Comparison of ENCODE assay signal across 12 mouse cellular contexts in the genomic region with DNA sequence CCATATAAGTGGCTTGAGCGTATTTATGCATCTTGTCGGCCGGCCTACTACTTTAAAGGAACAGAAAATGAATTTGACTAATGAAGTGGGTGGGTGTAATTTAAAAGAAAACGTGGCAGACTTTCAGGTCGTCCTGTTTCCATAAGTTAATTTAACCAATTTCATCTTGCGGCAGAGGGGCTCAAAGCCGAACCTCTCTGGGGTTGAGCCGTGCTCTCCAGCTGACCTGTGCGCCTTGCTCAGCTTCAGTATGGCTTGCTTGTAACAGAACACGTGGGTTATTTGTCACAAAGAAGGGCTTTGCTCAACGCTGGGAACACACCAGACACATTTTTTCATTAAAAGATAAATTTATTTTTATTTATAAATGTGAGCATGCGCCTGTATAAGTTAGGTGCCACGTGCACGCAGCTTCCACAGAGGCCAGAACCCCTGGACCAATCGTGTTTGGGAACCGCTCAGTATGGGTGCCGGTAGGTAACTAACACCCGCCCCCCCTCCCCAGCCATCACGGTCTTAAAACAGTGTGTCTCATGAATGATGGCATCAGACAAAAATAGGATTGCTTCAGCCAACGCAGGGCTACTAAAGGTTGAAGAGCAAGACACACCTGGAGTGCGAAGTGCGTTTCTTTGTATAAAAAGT.
DNase-seq lines count a peak whose midpoint lies in the region; ATAC-seq and TF ChIP-seq lines count a peak whose summit lies in the region.
"Had no signal": no experiment of that assay in that cellular context is flagged by ENCODE, and none has a peak within 500 bp of the region (broad histone marks: within the 10 kb centered on the region; RNA-seq: fewer than 3 reads in every experiment).

No protein-coding gene starts in this region.

- no peak for TF ChIP-seq POLR2A in cerebellum, adult 2 months (IDR thresholded peaks at IDR 0.05; ENCODE audit: borderline replicate concordance, insufficient read depth, low read length)

- peaks cover 9% of the 10 kb centered on the region; the same call in 1 of the 2 replicates for H3K4me1 ChIP-seq in hindbrain, embryonic 12.5 days
- no peaks in the 10 kb centered on the region for H3K4me1 ChIP-seq in hindbrain, embryonic 11.5 days (replicated peaks; ENCODE audit: control insufficient read depth, insufficient read depth, low read length)
- no peaks in the 10 kb centered on the region; the same call in 1 of the 2 replicates for H3K4me1 ChIP-seq in forebrain, embryonic 11.5 days (replicated peaks; ENCODE audit: control insufficient read depth, insufficient read depth, low read length)
- H3K4me1 ChIP-seq in midbrain, embryonic 10.5 days, result peaks cover 17% of the 10 kb centered on the region
- H3K4me1 ChIP-seq in cerebellum, adult 2 months (ENCODE audit: control insufficient read depth, insufficient read depth, low read length), result no peaks in the 10 kb centered on the region
- H3K4me1 ChIP-seq: megakaryocyte, embryonic 14.5 days had no signal

- H3K27ac ChIP-seq in hindbrain, embryonic 12.5 days, result no peak overlapping the region
- no peak overlapping the region for H3K27ac ChIP-seq in hindbrain, embryonic 11.5 days (ENCODE audit: low read depth, low read length)
- H3K27ac ChIP-seq in forebrain, embryonic 11.5 days (ENCODE audit: low read depth, low read length), result no peak overlapping the region
- no peak overlapping the region for H3K27ac ChIP-seq in midbrain, embryonic 10.5 days (replicated peaks)
- H3K27ac ChIP-seq in cerebellum, adult 2 months (ENCODE audit: insufficient read depth, low read length), result no peak overlapping the region
- H3K27ac ChIP-seq: limb, embryonic 10.5 days; neural tube, embryonic 12.5 days had no signal

- H3K9me3 ChIP-seq in hindbrain, embryonic 12.5 days (replicated peaks), result no peaks in the 10 kb centered on the region
- no peaks in the 10 kb centered on the region for H3K9me3 ChIP-seq in hindbrain, embryonic 11.5 days (ENCODE audit: control insufficient read depth, low read length)
- H3K9me3 ChIP-seq in forebrain, embryonic 11.5 days (ENCODE audit: control insufficient read depth, low read length), result no peaks in the 10 kb centered on the region
- no peaks in the 10 kb centered on the region for H3K9me3 ChIP-seq in midbrain, embryonic 10.5 days (replicated peaks)
- H3K9me3 ChIP-seq: limb, embryonic 10.5 days; neural tube, embryonic 12.5 days had no signal

- H3K27me3 ChIP-seq in hindbrain, embryonic 12.5 days, result no peaks in the 10 kb centered on the region
- H3K27me3 ChIP-seq in hindbrain, embryonic 11.5 days (ENCODE audit: control insufficient read depth, insufficient read depth, low read length), result no peaks in the 10 kb centered on the region
- H3K27me3 ChIP-seq in forebrain, embryonic 11.5 days (ENCODE audit: control insufficient read depth, insufficient read depth, low read length), result no peaks in the 10 kb centered on the region; the same call in 1 of the 2 replicates
- peaks cover 56% of the 10 kb centered on the region for H3K27me3 ChIP-seq in midbrain, embryonic 10.5 days (ENCODE audit: low read depth, poor library complexity, severe bottlenecking)
- no peaks in the 10 kb centered on the region for H3K27me3 ChIP-seq in cerebellum, adult 2 months (ENCODE audit: control insufficient read depth, insufficient read depth, low read length)
- H3K27me3 ChIP-seq: megakaryocyte, embryonic 14.5 days; neural tube, embryonic 12.5 days had no signal

- peak overlapping the region; percentile 33; the same call in 1 of the 2 replicates for H3K4me2 ChIP-seq in hindbrain, embryonic 12.5 days (replicated peaks)
- no peak overlapping the region for H3K4me2 ChIP-seq in hindbrain, embryonic 11.5 days (replicated peaks; ENCODE audit: low read depth, low read length)
- peak overlapping the region; percentile 43 for H3K4me2 ChIP-seq in forebrain, embryonic 11.5 days (ENCODE audit: low read depth, low read length, severe bottlenecking)

- no peak for DNase-seq in hindbrain, embryonic 11.5 days (ENCODE audit: low spot score)
- DNase-seq in brain, adult 2 months (ENCODE audit: low read depth, low spot score), result peak; percentile 2
- DNase-seq in forebrain, embryonic 11.5 days (ENCODE audit: low spot score), result no peak
- DNase-seq in midbrain, embryonic 10.5 days (ENCODE audit: low spot score), result no peak
- DNase-seq in cerebellum, adult 2 months, result no peak
- no peak for DNase-seq in gastrocnemius, postnatal 10 days
- DNase-seq: kidney, postnatal 10 days; lung, embryonic 14.5 days had no signal

- no peak overlapping the region for H3K9ac ChIP-seq in hindbrain, embryonic 12.5 days
- H3K9ac ChIP-seq in hindbrain, embryonic 11.5 days (ENCODE audit: low read depth, low read length), result no peak overlapping the region
- no peak overlapping the region for H3K9ac ChIP-seq in forebrain, embryonic 11.5 days (ENCODE audit: low read length)
- H3K9ac ChIP-seq: lung, embryonic 14.5 days; neural tube, embryonic 12.5 days had no signal

- no peaks in the 10 kb centered on the region for H3K36me3 ChIP-seq in hindbrain, embryonic 12.5 days
- H3K36me3 ChIP-seq in hindbrain, embryonic 11.5 days (ENCODE audit: control insufficient read depth, insufficient read depth, low read length), result no peaks in the 10 kb centered on the region
- H3K36me3 ChIP-seq in forebrain, embryonic 11.5 days (ENCODE audit: control insufficient read depth, insufficient read depth, low read length), result no peaks in the 10 kb centered on the region
- no peaks in the 10 kb centered on the region for H3K36me3 ChIP-seq in midbrain, embryonic 10.5 days
- H3K36me3 ChIP-seq: limb, embryonic 10.5 days; neural tube, embryonic 12.5 days had no signal

- no peak for ATAC-seq in hindbrain, embryonic 12.5 days (ENCODE audit: low FRiP score)
- ATAC-seq in hindbrain, embryonic 11.5 days (ENCODE audit: low FRiP score), result no peak
- ATAC-seq in forebrain, embryonic 11.5 days (replicated peaks; ENCODE audit: low FRiP score), result peak; percentile 60

- 78% methylated on average over 22 of the region's 22 CpGs for WGBS in hindbrain, embryonic 12.5 days
- WGBS in hindbrain, embryonic 11.5 days, result 82% methylated on average over 22 of the region's 22 CpGs
- 52% methylated on average over 22 of the region's 22 CpGs for WGBS in forebrain, embryonic 11.5 days
- WGBS in midbrain, embryonic 10.5 days, result 74% methylated on average over 22 of the region's 22 CpGs
- 90% methylated on average over 22 of the region's 22 CpGs for WGBS in cerebellum, adult 2 months

- no peak for TF ChIP-seq CTCF in cerebellum, adult 2 months (IDR thresholded peaks at IDR 0.05; ENCODE audit: borderline replicate concordance, insufficient read depth, low read depth, low read length)

- no peak overlapping the region for H3K4me3 ChIP-seq in hindbrain, embryonic 12.5 days
- no peak overlapping the region for H3K4me3 ChIP-seq in hindbrain, embryonic 11.5 days (ENCODE audit: low read depth, low read length)
- no peak overlapping the region for H3K4me3 ChIP-seq in forebrain, embryonic 11.5 days (ENCODE audit: low read depth, low read length)
- H3K4me3 ChIP-seq in midbrain, embryonic 10.5 days, result peak overlapping the region; percentile 37; the same call in 1 of the 2 replicates
- H3K4me3 ChIP-seq in cerebellum, adult 2 months (replicated peaks; ENCODE audit: insufficient read depth, low read depth, low read length), result no peak overlapping the region
- H3K4me3 ChIP-seq: limb, embryonic 10.5 days; megakaryocyte, embryonic 14.5 days; neural tube, embryonic 12.5 days had no signal
